Mouse (Mus musculus) liver, postnatal 0 days (tissue): ENCODE data around the gene Rad54l. TPM values are rescaled to one million over a fixed set of nuclear protein-coding genes. Genes with fewer than 3 reads are reported as not detected.
A peak's percentile ranks its signal among the peaks of the same experiment; 100 is the strongest.

Experiments used
- ATAC-seq: fragments of 200-750 bp; cut with Nextera tagmentation; 2 replicates; pipeline ENCODE4 v1.8.0; 2017; ENCODE audit warnings: mild to moderate bottlenecking, moderate library complexity
- DNase-seq: peaks from one replicate; pipeline ENCODE4 v3.0.0-alpha.2; 2016
- H3K27ac ChIP-seq: fragments of 300-500 bp; sonication (generic); 2 replicates; pipeline ENCODE4 v1.5.1; 2014; ENCODE audit warnings: antibody characterized with exemption, moderate library complexity, mild to moderate bottlenecking, low read depth
- H3K27me3 ChIP-seq: fragments of 300-500 bp; sonication (generic); 2 replicates; pipeline ENCODE4 v1.6.1; 2014; ENCODE audit warnings: low read length, control low read depth, mixed read lengths; ENCODE audit not compliant: insufficient read depth
- H3K36me3 ChIP-seq: fragments of 300-500 bp; sonication (generic); replicated peaks from 2 replicates; pipeline ENCODE4 v1.6.1; 2014; ENCODE audit warnings: mild to moderate bottlenecking, control low read depth, low read length, moderate library complexity, mixed read lengths; ENCODE audit not compliant: insufficient read depth
- H3K4me1 ChIP-seq: fragments of 300-500 bp; sonication (generic); 2 replicates; pipeline ENCODE4 v1.6.1; 2014; ENCODE audit warnings: antibody characterized with exemption, mild to moderate bottlenecking, control low read depth; ENCODE audit not compliant: insufficient read depth
- H3K4me2 ChIP-seq: fragments of 300-500 bp; sonication (generic); 2 replicates; pipeline ENCODE4 v1.6.1; 2014; ENCODE audit warnings: low read depth, mild to moderate bottlenecking, low read length, moderate library complexity, mixed read lengths
- H3K4me3 ChIP-seq: fragments of 300-500 bp; sonication (generic); 2 replicates; pipeline ENCODE4 v1.5.1; 2014; ENCODE audit warnings: low read depth, low read length
- H3K9ac ChIP-seq: fragments of 300-500 bp; sonication (generic); replicated peaks from 2 replicates; pipeline ENCODE4 v1.6.1; 2014; ENCODE audit warnings: mild to moderate bottlenecking, moderate library complexity
- H3K9me3 ChIP-seq: fragments of 300-500 bp; sonication (generic); 2 replicates; pipeline ENCODE4 v1.6.1; 2016; ENCODE audit warnings: mild to moderate bottlenecking, control low read depth, low read length, mixed read lengths
- CTCF ChIP-seq: sonication (generic); IDR thresholded peaks from 2 replicates; pipeline ENCODE4 v1.5.1; 2016; ENCODE audit warnings: antibody characterized with exemption, low read depth
- EP300 ChIP-seq: IDR thresholded peaks from 2 replicates; pipeline ENCODE4 v1.6.1; 2016; ENCODE audit warnings: antibody characterized with exemption, low read depth, mild to moderate bottlenecking
- WGBS: fragments of 180-500 bp; shearing (Covaris S2); extraction: QIAGEN DNeasy Blood & Tissue Kit; methylation state at CpG from one replicate; pipeline ENCODE4 v1.1.7; 2014; ENCODE audit not compliant: insufficient replicate concordance; 5-methylcytosine and 5-hydroxymethylcytosine counted together
- polyA plus RNA-seq: library from polyadenylated mRNA; unstranded; fragments of >200 nt; fragmentation: Nextera tagmentation; extraction: Ambion mirVana; gene quantifications from 2 replicates; pipeline ENCODE4 v1.2.1, GENCODE M21; 2015

The Rad54l gene
- 7.3 and 10.3 TPM in 2 replicates for polyA plus RNA-seq

DNA sequence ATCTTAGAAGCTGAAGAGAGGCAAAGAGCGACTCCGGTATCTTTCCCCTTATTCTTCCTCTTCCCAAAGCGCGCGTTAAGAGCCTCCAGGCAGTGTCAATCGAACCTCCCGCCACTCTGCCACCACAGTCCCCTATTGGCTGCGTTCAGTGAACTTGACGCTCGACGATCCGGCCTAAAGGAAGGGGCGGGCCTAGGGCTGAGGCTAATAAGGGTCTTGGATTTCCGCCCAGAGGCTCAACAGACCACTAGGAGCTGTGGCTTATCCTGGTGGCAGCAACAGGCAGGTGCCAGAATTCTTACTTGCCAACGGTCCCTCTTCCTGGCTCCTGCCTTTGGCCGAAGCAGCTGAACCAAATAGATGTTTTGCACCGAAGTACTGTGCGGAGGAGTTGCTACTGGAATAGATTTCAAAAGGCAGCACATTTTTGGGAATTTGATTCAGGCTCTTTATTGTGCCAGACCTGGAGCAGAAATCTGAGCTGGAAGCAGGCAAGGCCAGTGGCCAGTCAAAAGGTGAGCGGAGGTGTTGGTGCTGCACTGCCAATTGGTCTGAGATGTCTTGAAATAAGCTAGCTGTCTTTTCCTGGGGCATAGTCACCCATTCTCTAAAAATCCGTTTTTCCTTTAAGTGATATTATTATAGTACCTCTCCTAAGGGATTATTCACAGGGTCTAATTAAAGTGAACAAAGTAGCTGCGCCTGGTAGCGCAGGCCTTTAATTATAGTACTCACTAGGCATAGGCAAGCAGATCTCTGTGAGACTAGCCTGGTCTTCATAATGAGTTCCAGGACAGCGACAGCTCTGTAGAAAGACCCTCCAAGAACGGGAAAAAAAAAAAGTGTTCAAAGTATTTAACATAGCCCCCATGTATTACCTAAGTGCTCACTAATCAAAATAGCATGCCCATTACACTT is at the start of gene Rad54l, which contains the start of gene Pomgnt1:
Gene Rad54l (minus strand): TSS at position 89 of the 918 bp plus-strand sequence.
Gene Pomgnt1 (plus strand): TSS at position 239 of the 918 bp plus-strand sequence.
- H3K9ac ChIP-seq = peak within 1 kb of the TSS; percentile 77
- peak; percentile 98 for ATAC-seq

DNA sequence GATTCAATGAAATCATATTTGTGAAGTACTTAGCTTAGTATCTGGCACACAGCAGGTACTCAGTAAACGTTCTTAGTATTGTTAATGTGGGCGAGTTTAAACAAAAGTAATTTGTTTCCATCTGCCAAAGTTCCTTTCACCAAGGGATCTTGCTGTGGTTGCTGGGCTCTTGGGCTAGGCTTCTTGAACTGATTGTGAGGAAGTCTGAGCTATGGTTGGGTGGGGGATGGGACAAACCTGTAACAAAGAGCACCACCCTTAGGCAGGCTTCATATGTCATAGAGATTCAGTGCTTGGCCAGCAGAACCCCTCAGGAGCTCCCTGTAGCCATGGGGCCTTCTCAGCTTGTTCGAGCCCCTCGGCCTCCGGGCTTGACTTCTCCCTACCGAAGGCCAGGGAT is 49.6 kb upstream of the Rad54l start, which contains the start of the genes 1700042G07Rik and Gm49337:
Gene 1700042G07Rik (plus strand): TSS at position 301 of the 400 bp plus-strand sequence.
Gene Gm49337 (plus strand): TSS at position 313 of the 400 bp plus-strand sequence.
- no peak within 1 kb of the TSS for H3K9ac ChIP-seq
- H3K36me3 ChIP-seq = no peaks in the 10 kb centered on the region
- 0 out of 2 replicates have a peak, but pooled peaks cover 3% of the 10 kb centered on the region for H3K27me3 ChIP-seq
- no peak for ATAC-seq
- whole genome bisulfite sequencing = 77% methylated on average over 6 of the region's 6 CpGs
- no peaks in the 10 kb centered on the region for H3K9me3 ChIP-seq
- TF ChIP-seq CTCF (no peak), EP300 (no peak)
- no peak within 1 kb of the TSS for H3K4me2 ChIP-seq
- H3K4me1 ChIP-seq = peaks cover 27% of the 10 kb centered on the region
- H3K4me3 ChIP-seq = no peak within 1 kb of the TSS
- no peak within 1 kb of the TSS for H3K27ac ChIP-seq
- no peak for DNase-seq

More for the DNA sequence above, at the start of gene Rad54l, which contains the start of gene Pomgnt1:
- Histone ChIP-seq H3K27me3 (no peaks in the 10 kb centered on the region), H3K27ac (peak within 1 kb of the TSS; percentile 71), H3K4me3 (peak within 1 kb of the TSS; percentile 80), H3K36me3 (no peaks in the 10 kb centered on the region), H3K4me1 (peaks cover 23% of the 10 kb centered on the region; the same call in 1 of the 2 replicates), H3K4me2 (peak within 1 kb of the TSS; percentile 80), H3K9me3 (no peaks in the 10 kb centered on the region)
- peak; percentile 87 for DNase-seq
- TF ChIP-seq CTCF = peak; percentile 36
- no peak for TF ChIP-seq EP300
- 5% methylated on average over 24 of the region's 24 CpGs for WGBS

DNA sequence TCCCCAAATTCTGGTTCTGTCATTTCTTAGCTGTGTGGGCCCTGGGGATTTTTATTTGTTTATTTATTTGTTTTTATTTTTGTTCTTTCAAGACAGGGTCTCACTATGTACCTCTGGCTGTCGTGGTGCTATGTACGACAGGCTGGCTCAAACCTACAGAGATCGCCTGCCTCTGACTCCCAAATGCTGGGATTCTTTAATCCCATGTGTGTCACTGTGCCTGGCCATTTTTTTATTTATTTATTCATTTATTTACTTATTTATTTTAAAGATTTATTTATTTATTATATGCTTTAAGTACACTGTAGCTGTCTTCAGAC is 45.8 kb upstream of the Rad54l start:
- Histone ChIP-seq H3K4me1 (no peaks in the 10 kb centered on the region), H3K27ac (no peak overlapping the region), H3K27me3 (no peaks in the 10 kb centered on the region), H3K9me3 (no peaks in the 10 kb centered on the region), H3K4me3 (no peak overlapping the region), H3K36me3 (no peaks in the 10 kb centered on the region), H3K9ac (no peak overlapping the region), H3K4me2 (no peak overlapping the region)
- DNase-seq (no peak), ATAC-seq (0 out of 2 replicates have a peak, but pooled peaks have one; percentile 10)
- 52% methylated on average over 3 of the region's 3 CpGs for WGBS
- no peak for TF ChIP-seq EP300
- no peak for TF ChIP-seq CTCF

DNA sequence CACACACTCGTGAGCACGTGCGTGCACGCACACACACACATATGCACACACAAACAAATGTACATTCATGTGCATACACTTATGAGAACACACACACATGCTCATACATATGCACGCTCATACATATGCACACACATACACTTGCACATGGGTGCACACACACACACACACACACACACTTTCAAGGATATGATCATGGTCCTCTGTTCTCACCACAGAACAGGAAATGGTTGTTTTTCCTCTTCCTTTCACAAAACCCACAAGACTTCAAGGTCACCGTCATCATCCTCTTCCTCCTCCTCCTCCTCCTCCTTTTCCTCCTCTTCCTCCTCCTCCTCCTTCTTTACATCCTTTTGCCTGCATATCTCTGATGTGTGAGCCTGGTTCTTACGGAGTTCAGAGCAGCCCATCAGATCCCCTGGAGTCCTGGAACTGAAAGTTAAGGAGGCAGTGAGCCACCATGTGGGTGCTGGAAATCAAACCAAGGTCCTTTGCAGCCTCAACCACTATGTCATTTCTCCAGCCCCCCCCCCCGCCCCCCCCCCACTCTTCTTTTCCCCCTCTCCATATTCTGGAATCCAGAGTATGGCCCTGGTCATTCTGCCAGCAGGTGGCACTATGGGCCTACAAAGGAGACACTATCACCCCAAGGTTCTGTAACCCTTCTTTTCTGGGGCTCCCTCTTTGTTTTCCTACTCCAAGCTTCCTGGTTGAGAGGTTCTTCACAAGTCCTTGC is 45.3 kb upstream of the Rad54l start:
- no peaks in the 10 kb centered on the region for H3K36me3 ChIP-seq
- peak; percentile 53; the same call in 1 of the 2 replicates for ATAC-seq
- no peaks in the 10 kb centered on the region for H3K9me3 ChIP-seq
- DNase-seq = peak; percentile 74
- no peak overlapping the region for H3K27ac ChIP-seq
- no peaks in the 10 kb centered on the region for H3K4me1 ChIP-seq
- no peak overlapping the region for H3K9ac ChIP-seq
- no peak overlapping the region for H3K4me3 ChIP-seq
- 61% methylated on average over 8 of the region's 8 CpGs for WGBS
- no peak for TF ChIP-seq EP300
- peak; percentile 81 for TF ChIP-seq CTCF
- no peak overlapping the region for H3K4me2 ChIP-seq
- H3K27me3 ChIP-seq = no peaks in the 10 kb centered on the region

DNA sequence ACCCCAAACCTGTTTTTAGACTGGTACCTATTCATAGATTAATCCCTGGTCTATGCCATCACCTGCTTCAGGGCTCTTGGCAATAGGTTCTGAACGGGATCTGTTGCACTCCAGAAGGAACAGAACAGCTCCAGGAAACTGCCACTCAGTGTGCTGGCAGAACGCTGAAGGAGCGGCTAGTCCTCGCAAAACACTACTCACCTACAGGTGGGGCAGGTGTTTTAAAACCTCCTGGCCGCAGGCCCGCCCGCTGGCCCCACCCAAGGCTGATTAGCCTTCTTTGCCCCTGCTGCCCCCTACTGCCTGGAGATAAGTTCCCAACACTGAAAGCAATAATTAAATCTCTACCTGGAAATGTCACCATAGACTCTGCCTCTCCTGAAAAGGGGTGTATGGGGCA is 43.9 kb upstream of the Rad54l start, which contains the start of gene Tspan1:
Gene Tspan1 (minus strand): TSS at position 198 of the 400 bp plus-strand sequence.
- no peak within 1 kb of the TSS for H3K4me2 ChIP-seq
- no peaks in the 10 kb centered on the region for H3K9me3 ChIP-seq
- H3K27me3 ChIP-seq = no peaks in the 10 kb centered on the region
- TF ChIP-seq EP300 (no peak), CTCF (peak; percentile 38; the same call in 1 of the 2 replicates)
- WGBS = 27% methylated on average over 7 of the region's 7 CpGs
- no peak within 1 kb of the TSS for H3K9ac ChIP-seq
- no peak within 1 kb of the TSS for H3K27ac ChIP-seq
- DNase-seq (no peak), ATAC-seq (no peak)
- H3K36me3 ChIP-seq = no peaks in the 10 kb centered on the region
- no peak within 1 kb of the TSS for H3K4me3 ChIP-seq
- H3K4me1 ChIP-seq = no peaks in the 10 kb centered on the region
